Mouse (Mus musculus): ENCODE data around the gene Gas7. TPM values are rescaled to one million over a fixed set of nuclear protein-coding genes. Genes with fewer than 3 reads are reported as not detected.

Gas7 gene
- polyA plus RNA-seq, 1 experiment from 2014 or later: 2.7 TPM

DNA sequence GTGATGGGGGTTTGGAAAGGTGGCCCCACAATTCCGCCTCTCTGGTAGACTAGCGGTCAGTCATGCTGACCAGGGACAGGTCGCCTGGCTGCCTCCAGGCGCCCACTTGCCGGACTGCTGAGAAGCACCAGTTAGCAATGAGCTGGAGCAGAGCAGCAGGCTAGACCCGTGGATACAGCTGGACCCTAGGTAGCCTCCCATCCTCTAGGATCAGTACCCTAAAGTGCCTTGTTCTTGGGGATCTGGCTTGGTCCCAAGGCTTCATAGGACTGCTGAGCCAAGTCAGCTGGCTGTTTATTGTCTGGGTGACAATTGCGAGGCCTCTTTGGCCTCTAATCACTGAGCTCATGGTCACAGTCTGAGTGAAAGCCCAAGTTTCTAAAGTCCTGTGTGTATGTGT is 792 bp downstream of the Gas7 start:
- no peak overlapping the region for H3K27ac ChIP-seq
- DNase-seq (ENCODE audit: low spot score): no peak
- 21% methylated on average over 7 of the region's 7 CpGs for WGBS

DNA sequence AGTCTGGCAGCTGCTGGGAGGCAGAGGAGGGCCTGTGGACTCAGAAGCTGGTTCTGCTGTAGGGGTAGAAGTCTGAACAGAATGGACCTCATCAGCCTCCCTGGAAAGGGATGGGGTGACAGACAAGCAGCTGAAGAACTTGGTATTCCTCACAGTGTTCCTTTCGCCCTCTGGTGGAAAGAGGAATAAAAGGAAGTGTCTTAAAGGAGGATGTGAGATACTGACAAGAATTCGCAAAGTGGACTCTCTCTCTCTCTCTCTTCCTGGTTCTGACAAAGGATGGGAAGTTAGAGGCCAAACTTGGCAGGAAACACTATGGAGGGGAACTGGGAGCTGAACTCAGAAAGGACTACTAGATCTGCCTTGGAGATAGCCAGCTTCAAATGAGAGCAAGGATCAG is 2.9 kb downstream of the Gas7 start:
- Histone ChIP-seq H3K27me3 (ENCODE audit: low read depth, poor library complexity, severe bottlenecking) (peaks cover 49% of the 10 kb centered on the region), H3K4me1 (peaks cover 37% of the 10 kb centered on the region), H3K4me3 (no peak overlapping the region), H3K27ac (no peak overlapping the region), H3K36me3 (no peaks in the 10 kb centered on the region), H3K9me3 (replicated peaks) (no peaks in the 10 kb centered on the region)
- 36% methylated on average over 2 of the region's 2 CpGs for WGBS
- DNase-seq (ENCODE audit: low spot score): no peak

More for the DNA sequence above, 792 bp downstream of the Gas7 start:
- peaks cover 22% of the 10 kb centered on the region for H3K4me1 ChIP-seq
- H3K4me3 ChIP-seq: peak overlapping the region; percentile 82
- H3K27me3 ChIP-seq (ENCODE audit: low read depth, poor library complexity, severe bottlenecking): peaks cover 50% of the 10 kb centered on the region
- no peaks in the 10 kb centered on the region for H3K9me3 ChIP-seq (replicated peaks)
- H3K36me3 ChIP-seq: no peaks in the 10 kb centered on the region

DNA sequence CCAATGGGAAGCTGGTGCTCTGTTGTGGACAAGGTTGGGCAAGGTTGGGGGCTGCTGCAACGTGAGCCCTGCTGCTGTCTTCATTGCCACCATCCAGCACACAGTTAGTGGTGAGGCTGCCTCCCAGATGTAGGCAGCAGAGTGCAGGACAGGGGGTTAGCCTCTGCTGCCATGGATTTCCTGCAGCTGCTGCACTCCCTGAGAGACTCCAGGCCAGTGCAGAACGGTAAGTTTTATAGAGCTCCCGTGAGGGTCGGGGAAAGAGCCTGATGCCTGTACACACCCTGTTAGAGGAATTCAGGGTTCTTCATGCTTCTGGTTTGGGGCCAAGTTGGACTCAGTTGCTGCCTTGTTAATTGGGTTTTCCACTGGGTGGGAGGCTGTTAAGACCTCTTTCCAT is 11.9 kb downstream of the Gas7 start:
- Histone ChIP-seq H3K27me3 (ENCODE audit: low read depth, poor library complexity, severe bottlenecking) (no peaks in the 10 kb centered on the region), H3K4me1 (peaks cover 16% of the 10 kb centered on the region), H3K27ac (peak overlapping the region; percentile 27; the same call in 1 of the 2 replicates), H3K9me3 (replicated peaks) (no peaks in the 10 kb centered on the region), H3K4me3 (no peak overlapping the region), H3K36me3 (no peaks in the 10 kb centered on the region)
- WGBS: 47% methylated on average over 4 of the region's 4 CpGs
- DNase-seq (ENCODE audit: low spot score): no peak

DNA sequence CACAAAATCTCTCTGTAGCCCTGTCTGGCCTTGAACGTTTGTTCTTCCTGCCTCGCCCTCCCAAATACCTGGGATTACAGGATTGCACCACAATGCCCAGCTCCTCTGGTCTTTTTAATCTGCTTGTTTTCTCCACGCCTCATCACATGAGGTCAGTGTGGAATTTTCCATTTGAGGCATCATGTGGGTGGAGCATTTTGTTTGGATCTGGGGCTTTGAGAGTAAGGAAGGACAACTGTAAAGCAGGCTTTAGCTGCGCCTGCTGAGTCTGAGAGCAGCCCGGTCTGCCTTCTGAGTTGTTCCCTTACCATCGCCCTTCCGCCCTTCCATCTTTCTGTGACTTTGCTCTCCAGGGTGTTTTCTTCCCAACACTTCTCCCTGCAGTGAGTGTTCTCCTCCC is 13.6 kb downstream of the Gas7 start:
- H3K27me3 ChIP-seq (ENCODE audit: low read depth, poor library complexity, severe bottlenecking): no peaks in the 10 kb centered on the region
- 85% methylated on average over 7 of the region's 7 CpGs for WGBS
- H3K4me1 ChIP-seq: peaks cover 12% of the 10 kb centered on the region
- H3K36me3 ChIP-seq: no peaks in the 10 kb centered on the region
- H3K4me3 ChIP-seq: no peak overlapping the region
- H3K9me3 ChIP-seq (replicated peaks): no peaks in the 10 kb centered on the region
- no peak overlapping the region for H3K27ac ChIP-seq
- no peak for DNase-seq (ENCODE audit: low spot score)

DNA sequence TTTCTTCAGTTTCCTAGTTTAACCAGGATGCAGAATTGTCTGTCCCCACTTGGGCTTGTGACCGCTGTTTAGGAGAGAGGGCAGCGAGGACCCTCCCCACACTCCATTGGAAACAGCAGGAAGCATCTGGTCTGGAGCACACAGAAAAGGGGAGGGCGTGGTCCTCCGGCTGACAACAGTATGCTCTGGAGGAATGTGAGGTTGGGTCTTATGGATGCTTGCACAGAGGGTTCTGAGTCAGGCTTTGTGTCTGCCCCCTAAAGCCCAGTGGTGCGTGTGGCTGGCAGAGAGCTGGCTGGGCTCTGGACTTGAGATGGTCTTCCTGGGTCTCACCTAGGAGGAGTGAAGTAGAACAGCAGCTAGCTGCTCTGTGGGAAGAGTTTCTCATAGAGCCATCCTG is 19.4 kb downstream of the Gas7 start:
- H3K36me3 ChIP-seq: no peaks in the 10 kb centered on the region
- no peak for DNase-seq (ENCODE audit: low spot score)
- H3K9me3 ChIP-seq (replicated peaks): no peaks in the 10 kb centered on the region
- H3K4me1 ChIP-seq: peaks cover 7% of the 10 kb centered on the region
- no peaks in the 10 kb centered on the region for H3K27me3 ChIP-seq (ENCODE audit: low read depth, poor library complexity, severe bottlenecking)
- WGBS: 79% methylated on average over 5 of the region's 5 CpGs
- no peak overlapping the region for H3K27ac ChIP-seq
- no peak overlapping the region for H3K4me3 ChIP-seq

DNA sequence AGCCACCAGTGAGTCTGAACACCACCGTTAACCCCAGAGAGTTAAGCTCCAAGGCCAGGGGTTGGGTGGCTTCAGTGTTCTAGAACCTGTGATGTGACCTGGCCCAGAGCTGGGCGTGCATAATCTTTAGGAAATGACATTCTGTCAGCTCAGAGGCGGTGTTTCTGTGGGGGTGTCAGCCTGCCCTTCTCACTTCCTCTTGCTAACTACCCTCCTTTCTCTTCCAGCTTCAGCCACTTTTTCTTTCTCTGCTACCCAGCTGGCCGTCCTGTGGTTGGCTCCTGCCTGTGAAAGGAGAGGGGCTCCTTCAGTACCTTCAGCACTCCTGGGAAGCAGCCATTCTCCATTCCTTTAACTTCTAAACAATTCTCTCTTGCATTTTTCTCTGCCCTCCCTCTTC is 24.3 kb downstream of the Gas7 start:
- no peak for DNase-seq (ENCODE audit: low spot score)
- Histone ChIP-seq H3K4me3 (no peak overlapping the region), H3K9me3 (replicated peaks) (no peaks in the 10 kb centered on the region), H3K27me3 (ENCODE audit: low read depth, poor library complexity, severe bottlenecking) (no peaks in the 10 kb centered on the region), H3K36me3 (no peaks in the 10 kb centered on the region), H3K4me1 (peaks cover 23% of the 10 kb centered on the region), H3K27ac (no peak overlapping the region)
- WGBS: 55% methylated on average over 4 of the region's 4 CpGs

DNA sequence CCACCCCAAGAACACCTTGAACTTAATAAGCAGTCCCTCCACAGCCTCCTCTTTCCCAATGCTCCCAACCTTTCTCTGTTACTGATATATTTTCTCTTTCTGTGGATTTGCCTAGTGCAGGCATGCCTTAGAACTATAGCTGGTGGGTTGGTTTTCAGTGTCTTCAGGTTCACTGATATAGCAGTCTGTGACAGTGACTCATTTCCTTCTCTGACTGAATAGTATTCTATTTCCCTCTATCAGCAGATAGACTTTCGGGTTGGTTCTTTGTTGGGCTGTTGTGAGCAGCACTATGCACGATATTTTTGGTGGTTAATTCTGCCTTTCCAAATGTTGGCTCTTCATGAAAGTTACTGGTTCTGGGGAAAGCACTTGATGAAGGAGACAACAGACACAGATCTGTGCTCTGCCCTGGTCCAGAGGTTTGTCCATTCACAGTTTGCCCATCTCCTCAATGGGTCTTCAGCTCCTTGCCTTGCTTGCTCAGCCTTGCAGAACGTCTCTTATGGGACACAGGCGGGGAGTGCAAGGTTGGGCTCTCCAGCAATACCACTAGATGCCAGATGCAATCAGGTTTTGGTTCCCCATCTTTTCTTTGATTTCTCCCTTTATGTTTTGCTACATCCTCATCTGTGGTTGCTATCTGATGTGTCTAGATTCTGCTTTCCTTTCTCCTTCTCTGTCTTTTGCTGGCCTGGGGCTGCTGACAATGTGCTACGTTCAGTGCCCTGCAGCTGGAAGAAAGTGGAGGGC is 25.1 kb downstream of the Gas7 start:
- 79% methylated on average over 5 of the region's 5 CpGs for WGBS
- no peak for DNase-seq (ENCODE audit: low spot score)
- Histone ChIP-seq H3K27me3 (ENCODE audit: low read depth, poor library complexity, severe bottlenecking) (no peaks in the 10 kb centered on the region), H3K36me3 (no peaks in the 10 kb centered on the region), H3K27ac (no peak overlapping the region), H3K4me3 (no peak overlapping the region), H3K4me1 (peaks cover 23% of the 10 kb centered on the region), H3K9me3 (replicated peaks) (no peaks in the 10 kb centered on the region)

DNA sequence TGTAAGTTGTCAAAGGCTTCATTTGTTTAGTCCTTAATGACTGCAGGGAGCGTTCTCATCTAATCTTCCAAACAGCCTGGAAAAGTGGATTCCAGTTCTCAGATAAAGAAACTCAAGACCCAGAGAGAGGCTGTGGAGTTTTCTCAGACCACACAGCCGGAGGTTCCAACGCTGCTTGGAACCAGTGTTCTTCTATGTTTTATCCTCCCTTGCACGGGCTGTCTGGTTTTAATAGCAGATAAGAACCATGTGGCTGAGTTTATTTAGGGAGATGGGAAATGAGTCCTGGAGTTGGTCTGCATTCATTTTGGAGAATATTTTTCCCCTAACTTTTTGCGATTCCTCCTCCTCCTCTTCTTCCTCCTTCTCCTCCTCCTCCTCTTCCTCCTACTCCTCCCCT is 26.5 kb downstream of the Gas7 start:
- Histone ChIP-seq H3K9me3 (replicated peaks) (no peaks in the 10 kb centered on the region), H3K27ac (no peak overlapping the region), H3K27me3 (ENCODE audit: low read depth, poor library complexity, severe bottlenecking) (no peaks in the 10 kb centered on the region), H3K4me1 (peaks cover 23% of the 10 kb centered on the region), H3K36me3 (no peaks in the 10 kb centered on the region), H3K4me3 (no peak overlapping the region)
- DNase-seq (ENCODE audit: low spot score): no peak
- 81% methylated on average over 5 of the region's 5 CpGs for WGBS

DNA sequence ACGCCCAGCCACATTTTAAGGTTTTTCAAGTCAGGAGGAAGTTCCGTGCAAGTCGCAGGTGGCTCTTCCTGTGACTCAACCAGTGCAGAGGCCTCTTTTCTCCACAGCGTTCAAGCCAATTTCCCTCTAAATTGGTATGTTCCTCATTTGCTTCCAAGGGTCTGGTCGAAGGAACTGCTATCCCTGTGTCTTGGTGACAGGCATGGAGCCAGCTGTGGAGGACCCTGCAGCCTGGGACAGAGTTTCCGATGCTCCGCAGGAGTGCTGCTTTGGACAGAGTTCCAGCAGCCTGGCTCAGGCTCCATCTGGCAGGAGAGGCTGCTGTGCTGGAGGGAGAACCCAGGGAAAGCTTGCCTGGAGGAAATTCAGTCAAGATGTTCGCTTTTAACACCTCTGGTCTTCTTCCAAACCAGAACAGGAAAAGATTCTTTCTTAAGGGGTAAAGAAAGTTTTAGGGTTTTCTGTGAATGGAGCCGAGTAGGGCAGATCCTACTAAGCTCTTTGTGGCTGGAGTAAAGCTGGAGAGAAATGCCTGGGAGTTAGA is 27.1 kb downstream of the Gas7 start:
- DNase-seq (ENCODE audit: low spot score): peak; percentile 45
- peak overlapping the region; percentile 53; the same call in 1 of the 2 replicates for H3K27ac ChIP-seq
- 59% methylated on average over 9 of the region's 9 CpGs for WGBS

DNA sequence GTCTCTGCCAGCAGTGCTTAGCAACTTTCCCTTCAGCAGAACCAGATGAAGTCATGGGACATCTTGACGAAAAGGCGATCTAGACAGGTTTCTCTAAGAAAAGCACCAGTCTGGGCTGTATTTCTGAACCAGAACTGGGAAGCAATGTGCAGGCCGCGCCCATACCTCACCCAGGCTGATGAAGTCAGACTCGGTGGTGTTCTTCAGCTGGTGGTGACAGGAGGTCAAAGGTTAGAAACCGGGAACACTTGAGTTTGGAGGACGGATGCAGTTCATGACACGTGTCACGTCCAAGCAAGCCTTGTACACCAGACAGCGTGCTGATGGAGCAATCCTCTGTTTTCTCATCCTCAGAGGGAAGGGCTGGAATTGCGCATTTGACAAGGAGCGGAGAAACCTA is 32.9 kb downstream of the Gas7 start:
- H3K36me3 ChIP-seq: no peaks in the 10 kb centered on the region
- no peaks in the 10 kb centered on the region for H3K27me3 ChIP-seq (ENCODE audit: low read depth, poor library complexity, severe bottlenecking)
- no peaks in the 10 kb centered on the region for H3K9me3 ChIP-seq (replicated peaks)
- H3K4me3 ChIP-seq: no peak overlapping the region
- no peaks in the 10 kb centered on the region for H3K4me1 ChIP-seq
- no peak for DNase-seq (ENCODE audit: low spot score)
- H3K27ac ChIP-seq: no peak overlapping the region
- WGBS: 82% methylated on average over 12 of the region's 12 CpGs

More for the DNA sequence above, 27.1 kb downstream of the Gas7 start:
- H3K27me3 ChIP-seq (ENCODE audit: low read depth, poor library complexity, severe bottlenecking): no peaks in the 10 kb centered on the region
- H3K4me3 ChIP-seq: no peak overlapping the region
- H3K9me3 ChIP-seq (replicated peaks): no peaks in the 10 kb centered on the region
- H3K4me1 ChIP-seq: peaks cover 23% of the 10 kb centered on the region
- no peaks in the 10 kb centered on the region for H3K36me3 ChIP-seq

DNA sequence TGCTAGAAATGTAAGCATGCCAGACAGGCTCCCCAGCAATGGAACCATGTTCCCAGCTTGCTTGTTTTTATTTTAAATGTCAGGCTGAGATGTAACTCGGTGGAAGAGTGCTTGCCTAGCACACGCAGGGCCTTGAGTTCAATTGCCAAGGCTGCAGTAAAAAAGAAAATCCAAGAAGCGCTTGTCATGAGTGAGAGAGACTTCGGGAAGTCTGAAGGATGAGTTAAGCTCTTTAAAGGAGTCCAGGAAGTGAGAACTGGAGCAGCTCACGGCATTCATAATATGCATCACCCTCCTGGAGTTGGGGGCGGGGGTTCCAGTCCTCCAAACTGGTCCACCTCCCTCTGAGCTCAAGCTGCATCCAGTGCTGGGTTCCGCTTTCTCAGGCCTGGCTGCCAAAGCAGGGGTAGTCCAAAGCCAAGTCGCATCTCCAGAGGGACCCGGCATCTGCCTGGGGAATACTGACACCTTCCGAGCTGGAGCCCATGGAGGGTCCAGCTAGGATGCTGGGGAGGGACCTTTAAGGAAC is 34.5 kb downstream of the Gas7 start:
- no peaks in the 10 kb centered on the region for H3K27me3 ChIP-seq (ENCODE audit: low read depth, poor library complexity, severe bottlenecking)
- H3K27ac ChIP-seq: no peak overlapping the region
- no peak for DNase-seq (ENCODE audit: low spot score)
- H3K36me3 ChIP-seq: no peaks in the 10 kb centered on the region
- no peaks in the 10 kb centered on the region for H3K4me1 ChIP-seq
- no peaks in the 10 kb centered on the region for H3K9me3 ChIP-seq (replicated peaks)
- H3K4me3 ChIP-seq: no peak overlapping the region
- WGBS: 75% methylated on average over 10 of the region's 10 CpGs

DNA sequence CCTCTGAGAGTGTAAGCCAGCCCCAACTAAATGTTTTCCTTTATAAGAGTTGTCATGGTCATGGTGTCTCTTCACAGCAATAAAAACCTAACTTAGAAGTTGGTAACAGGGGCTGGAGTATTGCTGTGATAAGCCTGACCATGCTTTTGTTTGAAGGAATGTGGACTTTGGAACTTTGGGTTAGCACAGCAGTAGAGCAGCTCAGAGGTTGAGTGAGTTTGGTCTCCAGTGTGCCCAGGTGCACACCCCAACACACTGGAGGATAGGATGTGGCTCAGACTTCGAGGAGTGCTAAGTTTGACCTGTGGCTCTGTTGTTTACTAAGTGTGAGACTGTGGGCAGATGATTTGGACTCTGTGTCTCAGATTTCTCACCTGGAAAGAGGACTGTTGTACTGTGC is 41.6 kb downstream of the Gas7 start:
- Histone ChIP-seq H3K9me3 (replicated peaks) (no peaks in the 10 kb centered on the region), H3K27ac (no peak overlapping the region), H3K27me3 (ENCODE audit: low read depth, poor library complexity, severe bottlenecking) (no peaks in the 10 kb centered on the region), H3K4me1 (no peaks in the 10 kb centered on the region), H3K36me3 (no peaks in the 10 kb centered on the region), H3K4me3 (no peak overlapping the region)
- 72% methylated on average over 1 of the region's 1 CpGs for WGBS
- DNase-seq (ENCODE audit: low spot score): no peak

DNA sequence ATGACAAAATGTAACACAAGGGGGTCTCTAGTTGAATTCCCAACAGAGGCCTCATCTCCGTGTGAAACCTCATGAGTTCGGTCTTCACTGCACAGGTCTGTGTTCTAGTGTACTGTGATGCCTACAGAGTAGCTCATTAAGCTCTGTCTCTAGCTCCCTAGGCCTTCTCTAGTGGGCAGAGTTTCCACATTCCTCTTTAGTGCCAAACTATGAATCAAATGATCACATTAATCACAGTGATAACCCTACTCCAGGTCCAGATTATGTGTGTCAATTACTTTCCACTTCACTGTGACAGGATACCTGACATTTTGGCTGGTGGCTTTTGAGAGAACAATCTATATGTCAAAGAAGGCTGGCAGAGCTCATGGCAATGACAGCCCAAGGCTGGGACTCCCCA is 44.9 kb downstream of the Gas7 start:
- no peaks in the 10 kb centered on the region for H3K9me3 ChIP-seq (replicated peaks)
- no peaks in the 10 kb centered on the region for H3K36me3 ChIP-seq
- no peak overlapping the region for H3K27ac ChIP-seq
- H3K4me3 ChIP-seq: no peak overlapping the region
- DNase-seq (ENCODE audit: low spot score): no peak
- no peaks in the 10 kb centered on the region for H3K27me3 ChIP-seq (ENCODE audit: low read depth, poor library complexity, severe bottlenecking)
- no peaks in the 10 kb centered on the region for H3K4me1 ChIP-seq
- 97% methylated on average over 2 of the region's 2 CpGs for WGBS

All from limb, embryonic 10.5 days (tissue).